Mouse (Mus musculus) mature B cell (primary cell): ENCODE measurements around the gene Cebpb.

Experiments
- in situ Hi-C: fragments of 300-500 bp; cut with MboI; formaldehyde crosslinking; loops from 2 replicates; pipeline ENCODE4 v1.14.3; 2019

The Cebpb gene

GRCm38 (mm10) chr2:167665972-167666713 is 22.6 kb upstream of the Cebpb start:
- in situ Hi-C loops, result no loop called here

GRCm38 (mm10) chr2:167668426-167668825 is 20.3 kb upstream of the Cebpb start:
- in situ Hi-C loops, result no loop called here

GRCm38 (mm10) chr2:167669398-167669797 is 19.3 kb upstream of the Cebpb start:
- in situ Hi-C loops, result no loop called here

GRCm38 (mm10) chr2:167671101-167671633 is 17.5 kb upstream of the Cebpb start:
- in situ Hi-C loops, result loop anchor here (10.0 kb wide), 1 partner anchor 136 kb away; the partner anchor contains the start of gene Snai1

GRCm38 (mm10) chr2:167672212-167672685 is 16.5 kb upstream of the Cebpb start:
- in situ Hi-C loops, result loop anchor here (10.0 kb wide), 1 partner anchor 137 kb away; the partner anchor contains the start of gene Snai1

GRCm38 (mm10) chr2:167675120-167675909 is 13.4 kb upstream of the Cebpb start:
- in situ Hi-C loops, result loop anchor here (5.0 to 10.0 kb wide), 2 partner anchors 33 to 141 kb away; partner anchors contain the start of gene Snai1

GRCm38 (mm10) chr2:167678600-167678999 is 10.1 kb upstream of the Cebpb start:
- in situ Hi-C loops, result loop anchor here (5.0 to 10.0 kb wide), 2 partner anchors 36 to 144 kb away; partner anchors contain the start of gene Snai1

GRCm38 (mm10) chr2:167679902-167680430 is 8.7 kb upstream of the Cebpb start:
- in situ Hi-C loops, result loop anchor here (5.0 to 10.0 kb wide), 4 partner anchors 38 to 335 kb away; partner anchors contain the start of genes Ripor3 and Snai1

- in situ Hi-C loops, result loop anchor here (5.0 to 10.0 kb wide), 2 partner anchors 217 to 334 kb away; partner anchors contain the start of gene Ripor3
Measured at GRCm38 (mm10) chr2:167680657-167681056, 8.1 kb upstream of the Cebpb start.

GRCm38 (mm10) chr2:167683721-167684120 is 5.0 kb upstream of the Cebpb start:
- in situ Hi-C loops, result loop anchor here (5.0 to 10.0 kb wide), 2 partner anchors 214 to 331 kb away; partner anchors contain the start of gene Ripor3

GRCm38 (mm10) chr2:167685137-167685536 is 3.6 kb upstream of the Cebpb start:
- in situ Hi-C loops, result loop anchor here (10.0 kb wide), 1 partner anchor 330 kb away; the partner anchor contains the start of gene Ripor3

GRCm38 (mm10) chr2:167685865-167686264 is 2.9 kb upstream of the Cebpb start:
- in situ Hi-C loops, result loop anchor here (10.0 kb wide), 1 partner anchor 329 kb away; the partner anchor contains the start of gene Ripor3

- in situ Hi-C loops, result loop anchor here (10.0 kb wide), 1 partner anchor 328 kb away; the partner anchor contains the start of gene Ripor3
Measured at GRCm38 (mm10) chr2:167686382-167687249, 2.1 kb upstream of the Cebpb start.

- in situ Hi-C loops, result loop anchor here (10.0 kb wide), 1 partner anchor 328 kb away; the partner anchor contains the start of gene Ripor3
Measured at GRCm38 (mm10) chr2:167687250-167687586, 1.5 kb upstream of the Cebpb start.

- in situ Hi-C loops, result loop anchor here (10.0 kb wide), 1 partner anchor 327 kb away; the partner anchor contains the start of gene Ripor3
Measured at GRCm38 (mm10) chr2:167687651-167688101, 1.0 kb upstream of the Cebpb start.

- in situ Hi-C loops, result loop anchor here (10.0 kb wide), 1 partner anchor 327 kb away; the partner anchor contains the start of gene Ripor3
Measured at GRCm38 (mm10) chr2:167688126-167688497, 603 bp upstream of the Cebpb start.

- in situ Hi-C loops, result loop anchor here (10.0 kb wide), 1 partner anchor 325 kb away; the partner anchor contains the start of gene Ripor3
Measured at GRCm38 (mm10) chr2:167689501-167690218, 945 bp downstream of the Cebpb start, which contains the start of gene Tmem189. TSS of gene Tmem189 (minus strand) at chr2:167689822.

GRCm38 (mm10) chr2:167690219-167690961 is 1.7 kb downstream of the Cebpb start:
- in situ Hi-C loops, result no loop called here

GRCm38 (mm10) chr2:167690962-167691311 is 2.2 kb downstream of the Cebpb start:
- in situ Hi-C loops, result no loop called here
